Mouse (Mus musculus): ENCODE results near the gene Chaf1b. TPM values are rescaled to one million over a fixed set of nuclear protein-coding genes. Genes with fewer than 3 reads are reported as not detected.

Chaf1b gene
- polyA plus RNA-seq (2015; fragmentation: Nextera tagmentation; extraction: Ambion mirVana): 9.5 and 10.9 TPM in 2 replicates

GRCm38 (mm10) chr16:93883423-93884085 lies at the start of gene Chaf1b:
Chaf1b (plus strand) TSS chr16:93883901.

Other genes with a start within 250 kb of the Chaf1b start
- 3.9 and 4.5 TPM in 2 replicates for gene Cbr3, start 200.7 kb upstream of the Chaf1b start, polyA plus RNA-seq (2015; fragmentation: Nextera tagmentation; extraction: Ambion mirVana)
- 27.5 and 32.6 TPM in 2 replicates for gene Dop1b, start 172.0 kb upstream of the Chaf1b start, polyA plus RNA-seq (2015; fragmentation: Nextera tagmentation; extraction: Ambion mirVana)
- 21.2 and 28.2 TPM in 2 replicates for gene Morc3, start 51.8 kb upstream of the Chaf1b start, polyA plus RNA-seq (2015; fragmentation: Nextera tagmentation; extraction: Ambion mirVana)
- 0.20 and 0.41 TPM in 2 replicates for gene Cldn14, start 124.9 kb downstream of the Chaf1b start, polyA plus RNA-seq (2015; fragmentation: Nextera tagmentation; extraction: Ambion mirVana)
- gene Sim2, start 201.0 kb downstream of the Chaf1b start, polyA plus RNA-seq (2015; fragmentation: Nextera tagmentation; extraction: Ambion mirVana): 0.08 and 0.13 TPM in 2 replicates